Mouse (Mus musculus) embryonic stem cell, embryonic (primary cell): ENCODE results near the gene Mto1.

Source experiments
- CTCF ChIA-PET, 4 experiments: fragments of 300-600 bp in 2 of 4; fragments of 350-600 bp in 2 of 4; sonication (Branson Sonifier 250); formaldehyde crosslinking; loops; one replicate each; lab custom pipeline; 2022; ENCODE audit warnings: inconsistent platforms in 2 of 4; lab: Charles Lee
- POLR2A ChIA-PET, 4 experiments: fragments of 300-600 bp in 2 of 4; fragments of 350-600 bp in 2 of 4; sonication (Branson Sonifier 250); formaldehyde crosslinking; loops; one replicate each; lab custom pipeline; 2022; ENCODE audit warnings: antibody characterized with exemption in 4 of 4, inconsistent platforms in 1 of 4; lab: Charles Lee

Mto1 gene

DNA sequence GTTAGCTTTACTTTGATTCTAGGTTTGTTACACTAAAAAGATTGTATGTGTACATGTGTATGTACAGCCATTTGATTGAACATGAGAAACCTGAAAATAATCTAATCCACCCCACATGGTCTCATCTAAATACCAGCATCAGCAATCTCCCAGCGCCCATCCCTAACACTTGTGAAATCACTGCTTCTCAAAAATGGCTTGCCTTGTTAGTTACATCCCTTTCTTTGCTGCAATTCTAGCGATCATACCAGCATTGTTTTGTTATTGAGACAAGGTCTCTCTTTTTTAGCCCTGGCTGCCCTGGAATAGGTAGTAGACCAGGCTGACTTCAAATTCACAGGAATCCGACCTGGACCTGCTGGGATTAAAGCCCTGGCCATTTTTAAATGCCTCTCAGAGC lies 34.4 kb downstream of the Mto1 start:
- POLR2A ChIA-PET: interaction anchor here (0.5 to 27.8 kb wide), 109 partner anchors 7 to 1589 kb away, joined by 3 to 1056 read pairs (median 10); partner anchors contain the start of genes Dppa5a (in 3 of the 4), Cgas (in 2 of the 4), Eef1a1 (in 2 of the 4) and Gm17324 (in 2 of the 4)
- CTCF ChIA-PET: interaction anchor here in 3 of 4 experiments (0.6 to 1.9 kb wide), 8 partner anchors 12 to 76 kb away, joined by 3 to 10 read pairs (median 5); no protein-coding TSS in a partner anchor

DNA sequence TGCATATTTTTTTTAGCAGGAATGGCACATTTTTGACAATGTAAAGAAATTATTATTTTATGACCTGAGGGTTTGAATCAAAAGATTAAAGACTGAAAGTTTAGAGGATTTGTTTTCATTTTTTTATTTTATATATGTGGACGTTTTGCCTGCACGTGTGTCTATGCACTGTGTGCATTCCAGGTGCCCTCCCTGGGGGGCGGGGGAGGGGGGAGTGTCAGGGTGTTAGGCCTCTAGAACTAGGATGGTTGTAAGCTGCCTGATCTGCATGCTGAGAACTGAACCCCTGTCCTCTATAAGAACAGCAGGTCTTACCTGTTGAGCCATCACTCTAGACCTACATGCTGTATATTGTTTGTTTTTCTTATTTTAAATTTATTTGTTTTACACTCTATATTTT lies 36.7 kb downstream of the Mto1 start:
- ChIA-PET CTCF (no interaction called here), POLR2A (interaction anchor here in 3 of 4 experiments (0.6 to 27.8 kb wide), 13 partner anchors 8 to 377 kb away, joined by 3 to 1056 read pairs (median 6); no protein-coding TSS in a partner anchor)

DNA sequence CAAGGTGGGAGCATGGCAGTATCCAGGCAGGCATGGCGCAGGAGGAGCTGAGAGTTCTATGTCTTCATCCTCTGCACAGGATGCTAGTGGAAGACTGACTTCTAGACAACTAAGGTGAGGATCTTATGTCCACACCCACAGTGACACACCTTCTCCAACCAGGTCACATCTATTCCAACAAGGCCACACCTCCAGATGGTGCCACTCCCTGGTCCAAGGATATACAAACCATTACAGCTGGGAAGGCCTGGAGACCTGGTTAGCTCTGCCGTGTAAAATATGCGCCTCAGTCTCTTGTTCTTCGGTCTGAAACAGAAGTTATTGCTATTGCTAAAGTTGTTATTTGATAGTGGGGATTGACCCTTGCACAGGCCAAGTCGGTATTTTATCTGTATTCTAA lies 40.0 kb downstream of the Mto1 start:
- POLR2A ChIA-PET: interaction anchor here (0.8 to 27.8 kb wide), 21 partner anchors 7 to 296 kb away, joined by 3 to 1056 read pairs (median 6); partner anchors contain the start of genes Dppa5a (in 1 of the 4) and Ooep (in 1 of the 4)
- CTCF ChIA-PET: interaction anchor here in 1 of 4 experiments (1.8 kb wide), 1 partner anchor 60 kb away, joined by 4 read pairs; no protein-coding TSS in a partner anchor

DNA sequence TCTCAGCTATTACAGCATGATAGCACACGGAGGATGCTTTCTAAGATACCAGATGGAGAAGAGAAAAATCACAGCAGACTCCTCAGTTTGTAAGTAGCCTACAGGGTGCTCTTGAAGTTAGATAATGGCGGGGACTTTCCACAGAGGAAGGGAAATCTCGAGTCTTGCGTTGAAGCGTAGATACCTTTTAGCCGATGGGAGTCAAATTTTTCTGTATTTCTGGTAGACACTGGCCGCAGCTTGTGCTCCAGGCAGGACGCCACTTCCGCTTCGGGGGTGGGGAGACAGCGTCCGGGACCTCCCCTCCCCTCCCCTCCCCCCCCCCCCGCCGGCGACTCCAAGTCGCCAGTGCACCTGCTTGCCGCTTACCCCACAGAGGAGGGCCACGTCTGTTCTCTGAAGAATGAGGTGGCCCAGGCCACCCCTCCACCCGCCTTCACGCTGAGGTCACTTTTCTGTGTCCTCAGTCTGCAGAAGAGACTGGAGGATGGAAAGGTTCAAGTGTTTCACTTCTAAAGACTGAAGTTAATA lies 40.9 kb downstream of the Mto1 start, which contains the start of gene Eef1a1:
Eef1a1 (minus strand) TSS at position 262 of the 531 bp plus-strand sequence.
- POLR2A ChIA-PET: interaction anchor here (0.6 to 27.8 kb wide), 27 partner anchors 8 to 297 kb away, joined by 3 to 1056 read pairs (median 5); partner anchors contain the start of gene Ooep (in 1 of the 4)
- CTCF ChIA-PET: interaction anchor here in 1 of 4 experiments (1.8 kb wide), 1 partner anchor 59 kb away, joined by 4 read pairs; no protein-coding TSS in a partner anchor

DNA sequence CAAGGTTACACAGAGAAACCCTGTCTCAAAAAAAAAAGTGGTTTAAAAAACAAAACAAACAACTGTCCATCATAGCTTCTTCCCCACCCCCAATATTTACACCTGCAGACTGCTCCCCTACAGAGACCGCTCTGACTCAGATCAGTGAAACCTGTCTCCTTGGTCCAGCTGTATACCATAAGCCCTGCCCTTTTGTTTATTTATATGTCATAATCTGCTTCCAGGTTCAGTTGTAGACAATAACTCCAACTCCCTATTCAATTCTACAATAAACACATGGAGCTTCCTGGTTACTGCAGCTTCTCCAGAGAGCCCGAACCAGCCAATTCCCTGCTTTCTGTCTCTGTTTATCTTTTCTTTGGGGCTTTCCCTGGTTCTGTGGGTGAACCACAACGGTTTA lies 43.2 kb downstream of the Mto1 start:
- ChIA-PET POLR2A (interaction anchor here (1.0 to 7.4 kb wide), 10 partner anchors 9 to 29 kb away, joined by 3 to 196 read pairs (median 18); no protein-coding TSS in a partner anchor), CTCF (no interaction called here)

DNA sequence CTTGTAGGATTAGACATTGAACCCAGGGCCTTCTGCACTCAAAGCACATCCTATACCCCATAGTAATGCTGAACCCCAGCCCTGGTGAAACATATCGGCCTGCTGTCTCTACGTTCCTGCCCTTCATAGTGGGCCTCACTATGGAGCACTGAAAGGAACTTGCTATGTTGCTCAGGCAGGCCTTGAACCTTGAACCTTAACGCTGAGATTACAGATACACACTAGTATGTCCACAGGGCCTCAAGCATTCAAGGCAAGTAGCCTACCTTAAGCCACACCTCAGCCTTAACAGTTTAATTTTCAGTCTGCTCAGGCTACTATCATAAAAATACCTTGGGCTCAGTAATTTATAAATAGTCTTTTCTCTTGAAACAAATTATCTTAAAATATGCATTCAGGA lies 44.2 kb downstream of the Mto1 start:
- CTCF ChIA-PET: interaction anchor here in 1 of 4 experiments (0.5 to 0.9 kb wide), 2 partner anchors 11 to 33 kb away, joined by 3 read pairs; no protein-coding TSS in a partner anchor
- POLR2A ChIA-PET: interaction anchor here in 3 of 4 experiments (0.6 to 5.8 kb wide), 17 partner anchors 8 to 373 kb away, joined by 3 to 196 read pairs (median 4); partner anchors contain the start of genes Gm17324 (in 1 of the 3) and Mto1 (in 1 of the 3)

DNA sequence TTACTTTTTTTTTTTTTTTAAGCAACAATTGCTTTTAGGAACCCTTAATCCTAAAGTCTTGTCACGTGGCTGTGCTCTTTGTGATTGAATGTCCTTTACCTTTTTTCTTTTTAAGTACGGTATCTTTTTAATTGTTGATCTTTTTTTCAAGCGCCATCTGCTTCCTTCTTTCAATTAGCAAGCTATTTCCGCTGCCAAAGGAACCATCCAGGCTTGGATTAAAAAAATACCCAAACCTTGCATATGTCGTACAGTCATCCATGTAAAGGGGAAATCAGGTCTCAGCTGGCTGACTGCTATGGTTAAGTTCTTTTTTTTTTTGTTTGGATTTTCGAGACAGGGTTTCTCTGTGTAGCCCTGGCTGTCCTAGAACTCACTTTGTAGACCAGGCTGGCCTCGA lies 45.2 kb downstream of the Mto1 start:
- POLR2A ChIA-PET: interaction anchor here in 3 of 4 experiments (0.6 to 5.8 kb wide), 30 partner anchors 10 to 374 kb away, joined by 3 to 196 read pairs (median 4); partner anchors contain the start of genes Gm17324 (in 1 of the 3) and Mto1 (in 1 of the 3)
- CTCF ChIA-PET: interaction anchor here in 1 of 4 experiments (0.7 kb wide), 1 partner anchor 49 kb away, joined by 3 read pairs; no protein-coding TSS in a partner anchor

DNA sequence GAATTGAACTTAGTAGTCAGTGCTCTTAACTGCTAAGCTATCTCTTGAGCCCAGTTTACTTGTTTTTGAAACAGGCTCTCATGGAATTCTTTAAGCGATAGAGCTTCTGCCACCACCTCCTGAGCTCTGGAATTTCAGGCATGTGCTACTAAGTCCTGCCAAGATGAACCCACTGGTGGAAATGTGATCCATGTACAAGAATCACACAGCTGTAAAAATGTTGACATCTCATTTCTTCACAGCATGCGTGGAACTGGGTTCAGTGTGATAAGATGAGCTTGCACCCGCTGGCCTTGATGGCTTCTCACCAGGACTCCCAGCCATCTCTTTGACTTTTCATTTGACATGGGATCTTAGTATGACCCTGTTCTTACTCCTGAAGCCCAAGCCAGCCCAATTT lies 52.4 kb downstream of the Mto1 start:
- ChIA-PET CTCF (no interaction called here), POLR2A (interaction anchor here (0.6 to 5.8 kb wide), 26 partner anchors 9 to 132 kb away, joined by 3 to 61 read pairs (median 4); partner anchors contain the start of genes Eef1a1 (in 2 of the 4) and Dppa5a (in 1 of the 4))

DNA sequence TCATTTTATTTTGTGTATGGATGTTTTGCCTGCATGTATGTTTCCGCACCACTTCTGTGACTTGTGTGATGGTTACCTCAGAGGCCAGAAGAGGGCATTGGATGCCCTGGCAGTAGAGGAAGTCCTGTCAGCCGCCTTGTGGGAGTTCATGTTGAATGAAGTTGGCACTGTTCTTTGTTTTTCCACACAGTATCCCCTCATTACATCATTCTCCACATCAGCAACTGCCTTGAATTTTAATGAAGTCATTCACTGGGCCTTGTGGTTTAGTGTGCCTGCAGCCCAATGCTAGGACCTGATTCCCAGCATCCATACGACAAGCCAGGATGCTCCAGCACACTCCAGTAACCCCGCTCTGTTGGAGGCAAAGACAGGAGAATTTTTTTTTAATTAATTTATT lies 53.3 kb downstream of the Mto1 start:
- ChIA-PET CTCF (no interaction called here), POLR2A (interaction anchor here (0.6 to 5.8 kb wide), 11 partner anchors 13 to 127 kb away, joined by 3 to 61 read pairs (median 15); partner anchors contain the start of gene Eef1a1 (in 2 of the 4))

DNA sequence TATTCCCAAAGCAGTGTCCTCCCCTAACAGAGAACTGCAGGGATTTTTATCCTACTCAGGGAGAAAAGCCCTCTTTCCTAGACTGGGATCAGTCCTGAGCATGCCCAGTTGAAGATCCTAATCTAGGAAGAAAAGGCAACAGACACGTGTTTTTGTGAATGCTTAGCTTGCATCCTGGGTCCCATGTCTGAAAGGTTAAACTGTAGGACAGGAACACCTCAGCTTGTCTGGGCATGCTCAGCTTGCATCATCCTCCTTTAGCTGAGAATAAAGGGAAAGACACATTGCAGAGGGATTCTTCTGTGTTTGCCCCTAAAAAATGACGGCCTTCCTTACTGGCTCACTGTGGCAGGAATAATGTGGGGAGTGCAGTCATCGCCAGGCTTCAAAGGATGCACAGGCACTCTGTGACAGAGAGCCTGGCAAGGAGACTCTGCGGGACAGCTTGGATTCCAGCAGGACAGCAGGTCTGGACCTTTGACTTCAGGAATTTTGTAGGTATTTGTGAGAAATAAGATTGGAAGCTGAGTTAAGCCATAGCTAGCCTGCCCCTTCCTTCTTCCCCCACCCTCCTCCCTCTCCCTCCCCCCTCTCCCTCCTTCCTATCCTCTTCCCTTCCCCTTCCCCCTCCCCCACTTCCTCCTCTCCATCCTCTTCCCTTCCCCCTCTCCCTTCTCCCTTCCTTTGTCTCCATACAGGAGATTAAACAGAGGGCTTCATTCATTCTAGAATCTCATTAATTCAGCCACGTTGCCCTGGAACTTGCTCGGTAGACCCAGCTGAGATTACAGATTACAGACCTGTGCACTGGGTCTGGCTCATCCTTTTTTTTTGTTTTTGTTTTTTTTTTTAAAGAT lies 55.4 kb downstream of the Mto1 start:
- ChIA-PET CTCF (interaction anchor here (0.6 to 2.1 kb wide), 8 partner anchors 9 to 335 kb away, joined by 3 to 11 read pairs (median 4); no protein-coding TSS in a partner anchor), POLR2A (interaction anchor here (0.6 to 37.5 kb wide), 62 partner anchors 9 to 891 kb away, joined by 3 to 1125 read pairs (median 7); partner anchors contain the start of genes Dppa5a (in 3 of the 4), Eef1a1 (in 3 of the 4), Gm17324 (in 2 of the 4) and Mto1 (in 2 of the 4))

DNA sequence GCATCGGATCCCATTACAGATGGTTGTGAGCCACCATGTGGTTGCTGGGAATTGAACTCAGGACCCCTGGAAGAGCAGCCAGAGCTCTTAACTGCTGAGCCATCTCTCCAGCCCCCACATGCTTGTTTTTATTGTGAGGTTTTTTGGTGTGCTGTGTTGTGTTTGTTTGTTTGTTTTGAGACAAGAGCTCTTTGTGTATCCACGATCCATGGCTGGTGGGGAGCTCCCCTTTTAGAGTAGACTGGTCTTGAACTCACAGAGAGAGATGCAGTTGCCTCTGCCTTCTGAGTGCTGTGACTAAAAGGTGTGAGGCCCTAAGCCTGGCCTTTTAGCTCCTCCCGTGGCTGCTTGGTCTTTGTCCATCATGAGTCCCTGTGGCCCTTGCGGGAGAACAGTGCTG lies 56.1 kb downstream of the Mto1 start:
- POLR2A ChIA-PET: interaction anchor here (0.6 to 37.5 kb wide), 56 partner anchors 8 to 753 kb away, joined by 3 to 1125 read pairs (median 8); partner anchors contain the start of genes Eef1a1 (in 3 of the 4), Dppa5a (in 2 of the 4), Gm17324 (in 2 of the 4) and Mto1 (in 2 of the 4)
- CTCF ChIA-PET: interaction anchor here (0.6 to 2.1 kb wide), 7 partner anchors 10 to 336 kb away, joined by 3 to 11 read pairs (median 6); no protein-coding TSS in a partner anchor

DNA sequence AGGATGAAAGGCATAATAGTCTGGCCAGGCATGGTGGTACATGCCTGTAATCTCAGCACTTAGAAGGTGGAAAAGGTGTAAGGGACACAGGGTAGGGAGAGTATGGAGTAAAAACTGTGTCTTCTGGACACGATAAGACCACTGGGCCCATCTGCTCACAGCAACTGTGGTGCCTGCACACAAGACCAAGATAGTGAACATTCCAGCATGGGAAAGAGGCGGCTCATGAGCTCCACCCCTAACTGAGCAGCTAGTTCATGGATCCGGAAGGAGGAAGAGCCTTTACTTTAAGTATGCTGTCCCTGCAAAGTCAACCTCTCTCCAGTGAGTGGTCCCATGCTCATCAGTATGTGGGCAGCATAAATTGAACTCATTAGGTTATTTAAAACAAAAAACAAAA lies 56.7 kb downstream of the Mto1 start:
- ChIA-PET CTCF (interaction anchor here in 3 of 4 experiments (0.6 to 2.1 kb wide), 7 partner anchors 12 to 161 kb away, joined by 3 to 11 read pairs (median 6); no protein-coding TSS in a partner anchor), POLR2A (interaction anchor here (0.6 to 37.5 kb wide), 54 partner anchors 8 to 754 kb away, joined by 3 to 1125 read pairs (median 10); partner anchors contain the start of genes Eef1a1 (in 3 of the 4), Dppa5a (in 2 of the 4), Cgas (in 1 of the 4) and Gm17324 (in 1 of the 4))

DNA sequence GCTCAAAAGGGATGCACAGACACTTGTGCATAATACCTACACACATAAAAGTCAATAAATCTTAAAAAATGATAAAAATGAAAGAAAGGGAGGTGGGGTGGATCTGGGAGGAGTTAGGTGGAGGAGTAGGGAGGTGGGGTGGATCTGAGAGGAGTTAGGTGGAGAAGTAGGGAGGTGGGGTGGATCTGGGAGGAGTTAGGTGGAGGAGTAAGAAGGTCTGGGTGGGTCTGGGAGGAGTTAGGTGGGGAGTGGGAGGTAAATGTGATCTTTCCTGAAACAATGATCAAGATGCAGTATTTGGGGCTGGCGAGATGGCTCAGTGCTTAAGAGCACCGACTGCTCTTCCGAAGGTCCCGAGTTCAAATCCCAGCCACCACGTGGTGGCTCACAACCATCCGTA lies 57.2 kb downstream of the Mto1 start:
- POLR2A ChIA-PET: interaction anchor here (0.6 to 37.5 kb wide), 46 partner anchors 8 to 725 kb away, joined by 3 to 1125 read pairs (median 12); partner anchors contain the start of genes Dppa5a (in 2 of the 4), Eef1a1 (in 2 of the 4), Cgas (in 1 of the 4) and Ooep (in 1 of the 4)
- CTCF ChIA-PET: interaction anchor here in 3 of 4 experiments (0.6 to 2.1 kb wide), 4 partner anchors 22 to 161 kb away, joined by 3 to 7 read pairs (median 5); no protein-coding TSS in a partner anchor

DNA sequence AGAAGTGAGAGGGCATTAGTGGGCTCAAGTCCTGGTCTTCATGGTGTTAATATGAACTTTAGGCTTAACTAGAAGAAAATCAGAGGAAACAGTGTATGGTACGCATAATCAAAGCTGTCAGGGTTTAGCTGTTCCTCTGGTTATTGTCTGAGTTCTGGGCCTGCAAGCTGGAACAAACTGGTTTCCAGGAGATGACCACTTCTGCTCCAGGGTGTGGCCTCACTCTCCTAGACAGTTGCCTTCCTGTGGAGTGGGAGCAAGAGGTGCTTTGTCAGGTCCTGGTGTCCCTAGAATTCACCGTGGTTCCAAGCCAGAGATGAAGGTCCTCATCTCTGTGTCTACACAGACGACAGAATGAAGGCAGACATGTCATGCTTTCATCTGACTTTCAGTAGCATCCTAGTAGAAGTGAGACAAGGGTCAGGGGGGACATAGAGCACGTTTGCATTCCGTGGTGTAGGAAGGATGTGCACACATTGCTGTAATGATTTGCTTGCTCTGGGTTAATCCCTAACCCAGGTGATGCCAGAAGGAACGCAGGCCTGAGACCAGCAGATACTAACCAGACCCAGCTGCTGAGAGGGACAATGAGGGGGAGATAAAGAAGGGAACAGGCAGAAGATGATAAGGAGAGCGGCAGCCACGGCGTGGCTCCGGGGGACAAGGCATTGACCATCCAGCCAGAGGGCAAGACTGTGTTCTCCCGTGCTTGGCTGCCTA lies 58.2 kb downstream of the Mto1 start:
- POLR2A ChIA-PET: interaction anchor here (0.8 to 37.5 kb wide), 23 partner anchors 10 to 330 kb away, joined by 3 to 1125 read pairs (median 20); partner anchors contain the start of genes Eef1a1 (in 2 of the 4), Cgas (in 1 of the 4), Dppa5a (in 1 of the 4) and Ooep (in 1 of the 4)
- CTCF ChIA-PET: interaction anchor here in 1 of 4 experiments (1.0 kb wide), 1 partner anchor 10 kb away, joined by 3 read pairs; no protein-coding TSS in a partner anchor

DNA sequence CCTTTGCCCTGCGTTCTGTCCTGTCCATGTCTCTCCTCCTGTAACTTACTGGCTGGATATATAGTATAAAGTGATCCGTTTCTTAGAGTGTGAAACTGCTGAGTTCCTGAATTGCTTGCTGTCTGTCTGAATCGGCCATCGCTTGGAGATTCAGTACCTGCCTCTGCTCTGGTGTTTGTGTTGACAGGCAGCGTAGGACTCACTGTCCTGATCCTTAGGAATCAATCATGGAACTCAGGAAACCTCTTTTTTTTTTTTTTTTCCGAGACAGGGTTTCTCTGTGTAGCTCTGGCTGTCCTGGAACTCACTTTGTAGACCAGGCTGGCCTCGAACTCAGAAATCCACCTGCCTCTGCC lies 58.7 kb downstream of the Mto1 start:
- ChIA-PET CTCF (no interaction called here), POLR2A (interaction anchor here in 3 of 4 experiments (1.2 to 37.5 kb wide), 9 partner anchors 11 to 30 kb away, joined by 6 to 1125 read pairs (median 133); partner anchors contain the start of gene Eef1a1 (in 1 of the 3))
